Mouse (Mus musculus) brain, adult 2 months (tissue): ENCODE data around the gene Col5a1.

ENCODE experiments used
- DNase-seq: peaks from one replicate; pipeline ENCODE4 v3.0.0; 2011; ENCODE audit warnings: low read depth, low spot score

Gene Col5a1

DNA sequence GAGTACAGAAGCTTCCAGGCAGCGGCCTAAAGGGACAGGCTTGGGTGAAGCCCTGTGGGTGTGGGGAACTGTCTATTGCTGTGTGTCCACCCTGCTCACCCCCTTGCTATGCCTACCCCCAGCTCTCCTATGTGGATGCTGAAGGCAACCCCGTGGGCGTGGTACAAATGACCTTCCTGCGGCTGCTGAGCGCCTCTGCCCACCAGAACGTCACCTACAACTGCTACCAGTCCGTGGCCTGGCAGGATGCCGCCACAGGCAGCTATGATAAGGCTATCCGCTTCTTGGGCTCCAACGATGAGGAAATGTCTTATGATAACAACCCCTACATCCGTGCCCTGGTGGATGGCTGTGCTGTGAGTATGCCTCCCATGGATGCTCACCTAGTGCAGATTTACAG, 146.2 kb downstream of the Col5a1 start:
- DNase-seq = no peak

DNA sequence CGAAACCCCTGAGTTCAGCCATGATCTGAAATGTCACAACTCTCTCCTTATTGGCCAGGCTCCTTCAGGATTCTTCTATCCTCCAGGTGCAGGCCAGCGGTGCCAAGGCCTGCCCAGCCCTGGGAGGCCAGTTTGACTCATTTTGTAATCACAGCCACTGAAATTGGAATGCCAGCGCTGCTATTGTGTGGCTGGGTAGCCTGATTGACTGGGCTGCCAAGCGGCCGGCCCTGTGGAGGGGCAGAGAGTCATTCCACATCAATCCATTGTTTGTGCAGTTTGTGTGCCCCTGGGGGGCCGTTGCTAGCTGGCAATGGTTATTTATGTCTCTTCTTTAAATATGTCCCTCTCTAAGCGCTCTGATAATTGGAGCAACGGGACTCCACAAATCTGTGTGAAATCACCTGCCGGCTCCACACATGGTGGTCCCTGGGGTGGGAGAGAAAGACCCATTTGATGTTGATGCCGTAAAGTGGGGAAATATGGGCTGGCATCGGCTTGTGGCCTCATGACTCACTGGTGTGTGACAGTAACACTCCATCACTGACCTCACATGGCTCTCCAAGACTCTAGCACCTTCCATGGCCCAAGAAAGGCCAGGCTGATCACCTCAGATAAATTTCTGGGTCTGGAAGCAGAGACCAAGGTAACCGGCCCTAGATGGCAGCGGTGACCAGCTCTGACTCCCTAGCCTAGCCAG, 147.9 kb downstream of the Col5a1 start:
- DNase-seq = peak; percentile 6

DNA sequence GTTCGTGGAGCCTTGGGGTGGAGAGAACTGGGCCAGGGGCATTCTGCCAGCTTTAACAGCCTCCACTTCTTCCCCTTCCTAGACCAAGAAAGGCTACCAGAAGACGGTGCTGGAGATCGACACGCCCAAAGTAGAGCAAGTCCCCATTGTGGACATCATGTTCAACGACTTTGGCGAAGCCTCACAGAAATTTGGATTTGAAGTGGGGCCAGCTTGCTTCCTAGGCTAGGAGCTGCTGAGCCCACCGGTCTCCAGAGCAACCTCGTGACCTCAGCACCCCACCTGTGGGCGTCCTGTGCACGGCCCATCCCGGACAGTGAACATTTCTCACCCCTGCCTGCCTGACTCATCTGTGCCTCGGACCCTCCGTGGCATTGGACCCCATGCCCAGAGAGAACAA, 150.6 kb downstream of the Col5a1 start:
- no peak for DNase-seq

DNA sequence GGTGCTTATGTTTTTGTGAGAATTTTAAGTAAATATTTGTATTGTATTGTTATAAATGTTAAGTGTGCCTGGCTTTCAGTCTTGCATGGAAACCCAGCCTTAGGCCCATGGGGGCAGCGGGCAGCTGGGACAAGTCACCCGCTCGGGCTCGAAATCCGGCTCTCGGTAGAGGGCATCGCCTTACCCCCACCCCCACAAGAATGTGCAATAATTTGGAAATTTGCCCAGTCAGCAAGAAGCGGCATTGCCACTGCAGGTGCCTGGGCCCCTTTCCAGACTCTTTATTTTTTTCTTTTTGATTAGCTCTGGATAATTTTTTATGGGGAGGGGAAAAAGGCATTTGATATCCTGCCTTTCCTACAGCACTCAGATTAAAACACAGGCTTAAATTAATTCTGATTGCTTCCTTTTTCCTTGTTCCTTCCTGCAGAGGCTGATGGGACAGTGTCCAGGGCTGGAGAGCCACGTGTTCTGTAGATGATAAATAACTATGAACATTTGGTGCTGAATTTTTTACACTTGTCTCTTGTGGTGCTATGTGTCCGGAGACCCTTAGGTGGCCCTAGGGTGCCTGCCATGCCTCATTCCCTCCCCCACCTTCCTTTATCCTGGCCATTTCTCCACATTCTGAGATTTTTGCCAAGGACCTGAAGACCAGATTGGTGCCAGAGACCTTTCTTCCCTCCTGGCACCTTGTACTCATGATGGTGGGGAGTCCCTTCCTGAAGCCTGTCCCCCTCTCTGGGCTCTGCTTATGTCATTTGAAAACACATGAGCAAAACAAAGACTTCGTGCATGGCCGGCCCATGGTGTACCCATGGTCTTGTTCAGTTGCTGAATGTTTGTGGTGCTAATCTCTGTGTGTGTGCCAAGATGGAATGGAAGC, 151.5 kb downstream of the Col5a1 start:
- peak; percentile 33 for DNase-seq

- peak; percentile 83 for DNase-seq
Observed at GRCm38 (mm10) chr2:28038391-28039096, 152.3 kb downstream of the Col5a1 start.

GRCm38 (mm10) chr2:28039647-28040325, 153.6 kb downstream of the Col5a1 start:
- DNase-seq = no peak

- no peak for DNase-seq
Observed at GRCm38 (mm10) chr2:28040466-28040865, 154.2 kb downstream of the Col5a1 start.

DNA sequence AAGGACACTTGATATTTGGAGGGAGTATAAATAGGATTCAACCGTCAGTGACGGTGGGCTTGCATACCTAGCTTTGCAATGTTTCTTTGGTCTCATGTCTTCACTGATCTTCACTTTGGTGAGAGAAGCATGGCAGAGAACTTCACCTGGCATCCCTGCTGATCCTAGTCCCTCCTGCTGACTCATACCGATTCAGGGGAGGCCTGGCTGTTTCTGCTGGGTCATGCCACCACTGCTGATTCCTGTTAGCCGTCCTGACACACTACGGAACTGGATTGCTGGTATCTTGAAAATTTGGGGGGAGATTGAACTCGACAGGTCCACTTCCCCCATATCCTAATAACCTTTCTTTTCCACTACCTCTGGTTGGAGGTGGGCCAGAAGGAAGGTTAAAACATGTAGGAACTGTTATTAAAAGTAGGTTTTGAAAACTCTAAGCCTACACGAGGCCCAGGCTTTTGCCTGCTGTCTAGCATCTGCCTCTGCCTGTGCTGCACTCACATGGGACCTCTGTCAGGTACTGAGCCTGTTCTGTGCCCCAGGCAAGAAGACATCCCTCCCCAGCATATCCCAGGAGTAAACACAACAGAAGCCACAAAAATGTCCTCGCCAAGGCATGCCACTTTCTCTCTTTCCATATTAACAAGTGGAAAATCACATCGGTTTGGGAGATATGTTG, 158.8 kb downstream of the Col5a1 start:
- no peak for DNase-seq

DNA sequence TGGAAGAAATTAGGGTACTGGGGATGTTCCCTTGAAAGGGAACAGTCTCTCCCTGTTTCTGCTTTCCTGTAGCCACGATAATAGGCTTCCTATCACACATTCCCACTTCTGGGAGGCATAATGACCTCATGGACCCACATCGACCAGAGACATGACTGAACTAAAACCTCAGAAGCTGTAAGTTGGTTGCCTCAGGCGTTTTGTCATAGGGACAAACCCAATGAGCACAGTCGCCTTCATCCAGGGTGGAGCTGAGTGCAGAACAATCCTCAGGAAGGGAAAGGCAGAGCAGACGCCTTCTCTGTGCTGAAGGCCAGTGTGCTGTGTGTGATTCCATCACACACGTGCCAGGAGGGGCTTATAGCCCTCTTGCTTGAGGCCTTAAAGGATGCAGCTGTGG, 160.1 kb downstream of the Col5a1 start:
- no peak for DNase-seq

DNA sequence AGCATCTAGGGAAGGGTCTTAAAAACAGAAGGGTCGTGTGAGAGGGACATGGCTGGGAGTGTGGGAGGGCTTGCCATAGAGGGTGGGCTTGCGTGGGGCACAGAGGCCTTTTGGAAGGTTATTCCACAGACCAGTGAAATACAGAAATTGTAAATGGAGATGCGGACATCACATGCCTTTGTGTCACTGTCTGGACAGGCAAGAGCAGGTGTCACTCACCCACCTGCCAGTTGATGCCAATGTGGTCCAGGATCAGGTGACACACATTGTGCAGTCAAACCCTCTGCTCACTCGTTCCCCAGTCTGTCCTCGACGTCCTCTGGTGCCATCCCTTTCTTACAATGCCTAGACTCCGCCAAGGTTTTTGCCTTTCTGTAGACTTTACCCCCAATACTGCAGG, 160.9 kb downstream of the Col5a1 start:
- no peak for DNase-seq

GRCm38 (mm10) chr2:28059922-28060321, 173.7 kb downstream of the Col5a1 start:
- no peak for DNase-seq

- no peak for DNase-seq
Observed at GRCm38 (mm10) chr2:28063711-28064338, 177.6 kb downstream of the Col5a1 start.

- no peak for DNase-seq
Observed at GRCm38 (mm10) chr2:28064339-28065080, 178.3 kb downstream of the Col5a1 start.

- DNase-seq = no peak
Observed at GRCm38 (mm10) chr2:28065081-28065651, 178.9 kb downstream of the Col5a1 start.

GRCm38 (mm10) chr2:28066686-28067085, 180.5 kb downstream of the Col5a1 start:
- DNase-seq = peak; percentile 70

DNA sequence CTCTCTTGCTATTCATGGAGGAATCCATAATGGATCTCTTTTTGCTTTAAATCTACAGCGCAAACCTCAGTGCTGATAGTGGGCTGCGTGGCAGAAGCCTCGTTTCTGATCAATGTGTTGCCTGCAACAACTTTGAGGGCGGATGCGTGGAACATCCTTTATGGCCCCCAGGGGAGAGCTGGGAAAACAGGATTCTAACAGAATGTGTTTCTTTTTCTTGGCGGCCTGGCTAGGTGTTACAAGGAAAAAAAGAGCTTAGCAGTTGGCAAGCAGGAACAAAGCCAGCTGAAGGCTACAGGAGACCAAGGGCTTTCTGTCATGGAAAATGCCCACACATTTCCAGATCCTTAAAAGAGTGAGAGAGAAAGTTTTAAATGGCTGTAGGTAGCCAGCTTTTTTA, 180.9 kb downstream of the Col5a1 start:
- peak; percentile 92 for DNase-seq

DNA sequence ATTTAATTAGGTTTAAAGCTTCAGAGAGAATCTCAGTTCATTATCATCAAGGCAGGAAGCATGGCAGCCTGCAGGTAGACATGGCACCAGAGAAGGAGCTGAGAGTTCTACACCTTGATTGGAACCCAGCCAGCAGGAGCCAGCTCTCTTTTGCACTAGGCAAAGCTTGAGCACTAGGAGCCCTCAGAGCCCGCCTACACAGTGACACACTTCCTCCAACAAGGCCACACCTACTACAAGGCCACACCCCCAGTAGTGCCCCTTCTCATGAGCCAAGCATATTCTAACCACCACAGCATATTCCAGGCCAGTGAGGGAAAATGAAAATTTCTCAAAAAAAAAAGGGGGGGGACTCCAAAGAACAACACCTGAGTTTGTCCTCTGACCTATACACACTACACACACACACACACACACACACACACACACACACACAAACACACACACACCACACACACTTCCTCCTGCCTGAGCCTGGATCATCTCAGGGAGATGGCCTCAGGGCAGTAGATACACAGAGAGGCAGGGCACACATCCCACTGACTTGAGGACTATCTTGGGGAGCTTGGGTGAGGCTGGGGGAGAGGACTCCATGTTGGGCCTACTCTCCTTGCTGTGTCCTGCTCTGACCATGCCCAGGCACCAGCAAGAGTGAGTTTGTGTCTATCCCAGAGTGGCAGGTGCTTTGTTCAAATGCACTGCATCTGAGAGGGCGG, 181.8 kb downstream of the Col5a1 start:
- peak; percentile 32 for DNase-seq

DNA sequence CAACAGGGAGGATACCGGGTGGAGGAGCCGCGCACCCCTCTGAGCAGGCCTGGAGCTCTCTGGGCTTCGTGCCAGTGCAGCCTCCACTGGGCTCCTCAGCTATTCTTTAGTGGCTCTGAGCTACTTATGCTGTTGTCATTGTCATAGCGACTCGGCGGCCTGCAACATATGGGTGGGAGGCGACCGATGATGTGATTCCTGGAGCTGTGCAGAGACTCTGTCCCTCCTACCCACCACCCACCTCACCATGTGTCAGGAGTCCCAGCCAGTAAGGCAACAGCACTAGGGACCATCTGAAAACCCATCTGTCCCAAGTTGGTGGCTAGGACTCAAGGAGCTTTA, 182.3 kb downstream of the Col5a1 start:
- DNase-seq = peak; percentile 96

- peak; percentile 21 for DNase-seq
Observed at GRCm38 (mm10) chr2:28075616-28076187, 189.5 kb downstream of the Col5a1 start.
